ENCODE assay signal across 8 mouse cellular contexts in the genomic region with DNA sequence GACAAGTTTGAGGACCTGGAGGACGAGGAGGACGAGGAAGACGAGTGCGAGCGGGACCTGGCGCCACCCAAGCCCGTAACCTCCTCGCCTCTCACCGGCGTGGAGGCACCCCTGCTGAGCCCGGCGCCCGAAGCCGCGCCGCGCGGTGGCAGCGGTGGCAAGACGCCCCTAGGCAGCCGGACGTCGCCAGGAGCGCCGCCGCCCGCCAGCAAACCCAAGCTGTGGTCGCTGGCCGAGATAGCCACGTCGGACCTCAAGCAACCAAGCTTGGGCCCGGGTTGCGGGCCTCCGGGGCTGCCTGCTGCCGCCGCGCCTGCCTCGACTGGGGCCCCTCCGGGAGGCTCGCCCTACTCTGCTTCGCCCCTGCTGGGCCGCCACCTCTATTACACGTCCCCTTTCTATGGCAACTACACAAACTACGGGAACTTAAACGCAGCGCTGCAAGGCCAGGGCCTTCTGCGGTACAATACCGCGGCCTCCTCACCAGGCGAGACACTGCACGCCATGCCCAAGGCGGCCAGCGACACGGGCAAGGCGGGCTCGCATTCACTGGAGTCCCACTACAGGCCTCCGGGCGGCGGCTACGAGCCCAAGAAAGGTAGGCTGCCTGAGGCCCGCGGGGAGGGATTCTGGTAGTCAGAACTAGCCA. TPM values are rescaled to one million over a fixed set of nuclear protein-coding genes. Genes with fewer than 3 reads are reported as not detected.
DNase-seq lines count a peak whose midpoint lies in the region; ATAC-seq and TF ChIP-seq lines count a peak whose summit lies in the region.

No protein-coding gene starts in this region.

- WGBS in lung, postnatal 0 days, result 1% methylated on average over 62 of the region's 62 CpGs
- WGBS in forebrain, embryonic 13.5 days, result under 1% methylated on average over 44 of the region's 62 CpGs
- WGBS in stomach, embryonic 14.5 days, result 1% methylated on average over 62 of the region's 62 CpGs

- H3K36me3 ChIP-seq in lung, postnatal 0 days (ENCODE audit: insufficient read depth, low read length), result no peaks in the 10 kb centered on the region
- H3K36me3 ChIP-seq in forebrain, embryonic 13.5 days (ENCODE audit: poor library complexity, severe bottlenecking), result no peaks in the 10 kb centered on the region
- no peaks in the 10 kb centered on the region for H3K36me3 ChIP-seq in stomach, embryonic 14.5 days (ENCODE audit: control insufficient read depth, insufficient read depth, low read length)

- H3K4me2 ChIP-seq in lung, postnatal 0 days (replicated peaks; ENCODE audit: low read depth, low read length), result peak overlapping the region; percentile 64
- peak overlapping the region; percentile 43 for H3K4me2 ChIP-seq in forebrain, embryonic 13.5 days
- peak overlapping the region; percentile 19 for H3K4me2 ChIP-seq in stomach, embryonic 14.5 days (replicated peaks; ENCODE audit: low read depth, low read length)

- H3K27me3 ChIP-seq in lung, postnatal 0 days (replicated peaks; ENCODE audit: insufficient read depth, low read length), result peaks cover 24% of the 10 kb centered on the region; the same call in 1 of the 2 replicates
- peaks cover 97% of the 10 kb centered on the region for H3K27me3 ChIP-seq in forebrain, embryonic 13.5 days
- H3K27me3 ChIP-seq in stomach, embryonic 14.5 days (ENCODE audit: control insufficient read depth, insufficient read depth, low read length), result peaks cover 59% of the 10 kb centered on the region

- DNase-seq in lung, postnatal 0 days (ENCODE audit: low spot score), result no peak
- no peak for DNase-seq in lung, postnatal 4 days
- peak; percentile 32 for DNase-seq in kidney, postnatal 10 days
- DNase-seq in urinary bladder, postnatal 14 days (ENCODE audit: low spot score), result no peak
- DNase-seq in thymus, postnatal 4 days, result no peak

- H3K9ac ChIP-seq in lung, postnatal 0 days (replicated peaks; ENCODE audit: low read depth), result peak overlapping the region; percentile 51
- H3K9ac ChIP-seq in forebrain, embryonic 13.5 days, result peak overlapping the region; percentile 21; the same call in 1 of the 2 replicates
- 0 out of 2 replicates have a peak overlapping the region, but pooled peaks have one; percentile 18 for H3K9ac ChIP-seq in stomach, embryonic 14.5 days (replicated peaks; ENCODE audit: low read depth, low read length)

- H3K4me1 ChIP-seq in lung, postnatal 0 days (ENCODE audit: insufficient read depth, low read depth, low read length), result no peaks in the 10 kb centered on the region
- H3K4me1 ChIP-seq in forebrain, embryonic 13.5 days, result peaks cover 31% of the 10 kb centered on the region
- H3K4me1 ChIP-seq in stomach, embryonic 14.5 days (ENCODE audit: control insufficient read depth, insufficient read depth, low read length), result peaks cover 9% of the 10 kb centered on the region; the same call in 1 of the 2 replicates

- peak overlapping the region; percentile 56 for H3K4me3 ChIP-seq in lung, postnatal 0 days (ENCODE audit: low read depth, low read length)
- peak overlapping the region; percentile 27 for H3K4me3 ChIP-seq in forebrain, embryonic 13.5 days
- peak overlapping the region; percentile 17; the same call in 1 of the 2 replicates for H3K4me3 ChIP-seq in stomach, embryonic 14.5 days (ENCODE audit: low read depth, low read length)

- no peak overlapping the region for H3K27ac ChIP-seq in lung, postnatal 0 days (ENCODE audit: low read length)
- no peak overlapping the region for H3K27ac ChIP-seq in forebrain, embryonic 13.5 days
- H3K27ac ChIP-seq in stomach, embryonic 14.5 days (ENCODE audit: low read length), result no peak overlapping the region

- TF ChIP-seq CTCF in lung, postnatal 0 days (IDR thresholded peaks at IDR 0.05), result peak; percentile 5; the same call in 1 of the 2 replicates

- ATAC-seq in lung, postnatal 0 days, result no peak
- no peak for ATAC-seq in forebrain, embryonic 13.5 days
- no peak for ATAC-seq in stomach, embryonic 14.5 days (ENCODE audit: insufficient number of reproducible peaks, insufficient read depth, low FRiP score, low read depth)
- ATAC-seq in frontal cortex, adult (ENCODE audit: low TSS enrichment), result no peak

- no peak for TF ChIP-seq EP300 in lung, postnatal 0 days (IDR thresholded peaks at IDR 0.05)

- H3K9me3 ChIP-seq in lung, postnatal 0 days (ENCODE audit: low read length), result no peaks in the 10 kb centered on the region
- no peaks in the 10 kb centered on the region for H3K9me3 ChIP-seq in forebrain, embryonic 13.5 days (replicated peaks)
- no peaks in the 10 kb centered on the region for H3K9me3 ChIP-seq in stomach, embryonic 14.5 days (ENCODE audit: control insufficient read depth, low read depth, low read length)

RNA-seq across cellular contexts. Expression of a gene that starts 2.9 kb away (rescaled TPM):
- 36.2 and 40.0 TPM in 2 replicates for polyA plus RNA-seq in lung, postnatal 0 days (2015; fragmentation: Nextera tagmentation; extraction: Ambion mirVana)
- polyA plus RNA-seq in forebrain, embryonic 13.5 days (2015; fragmentation: Nextera tagmentation; extraction: Ambion mirVana), result 1.2 and 2.9 TPM in 2 replicates
- polyA plus RNA-seq in stomach, embryonic 14.5 days (2014; fragmentation: Nextera tagmentation; extraction: Ambion mirVana), result 1.9 and 3.3 TPM in 2 replicates
